Mouse (Mus musculus): ENCODE results near the gene Gkap1. TPM values are rescaled to one million over a fixed set of nuclear protein-coding genes. Genes with fewer than 3 reads are reported as not detected.

The Gkap1 gene
- polyA plus RNA-seq (2016; fragmentation: Nextera tagmentation; extraction: Ambion mirVana), result 27.5 and 28.6 TPM in 2 replicates

- Histone ChIP-seq H3K9me3 (no peaks in the 10 kb centered on the region), H3K27me3 (peaks cover 32% of the 10 kb centered on the region), H3K4me3 (replicated peaks) (peak within 1 kb of the TSS; percentile 93), H3K4me1 (replicated peaks) (peaks cover 16% of the 10 kb centered on the region), H3K4me2 (peak within 1 kb of the TSS; percentile 80), H3K27ac (peak within 1 kb of the TSS; percentile 75), H3K9ac (replicated peaks) (peak within 1 kb of the TSS; percentile 83), H3K36me3 (no peaks in the 10 kb centered on the region)
- ATAC-seq (ENCODE audit: insufficient number of reproducible peaks, insufficient read depth, low FRiP score, low TSS enrichment, low read depth), result no peak
- 75% methylated on average over 8 of the region's 8 CpGs for WGBS
These were observed at the start of gene Gkap1 for GRCm38 (mm10) chr13:58275599-58275998. Gene Gkap1, minus strand, starts transcription at chr13:58275699.

GRCm38 (mm10) chr13:58317768-58318167, 42.3 kb upstream of the Gkap1 start:
- Histone ChIP-seq H3K27ac (no peak overlapping the region), H3K9me3 (no peaks in the 10 kb centered on the region), H3K27me3 (no peaks in the 10 kb centered on the region), H3K4me3 (replicated peaks) (no peak overlapping the region), H3K9ac (replicated peaks) (no peak overlapping the region), H3K36me3 (no peaks in the 10 kb centered on the region), H3K4me2 (no peak overlapping the region), H3K4me1 (replicated peaks) (no peaks in the 10 kb centered on the region)
- 57% methylated on average over 2 of the region's 2 CpGs for WGBS
- ATAC-seq (ENCODE audit: insufficient number of reproducible peaks, insufficient read depth, low FRiP score, low TSS enrichment, low read depth), result no peak

GRCm38 (mm10) chr13:58314991-58315390, 39.5 kb upstream of the Gkap1 start:
- Histone ChIP-seq H3K4me2 (no peak overlapping the region), H3K27ac (no peak overlapping the region), H3K4me3 (replicated peaks) (no peak overlapping the region), H3K36me3 (no peaks in the 10 kb centered on the region), H3K9me3 (no peaks in the 10 kb centered on the region), H3K4me1 (replicated peaks) (no peaks in the 10 kb centered on the region), H3K9ac (replicated peaks) (no peak overlapping the region), H3K27me3 (no peaks in the 10 kb centered on the region)
- WGBS, result 59% methylated on average over 6 of the region's 6 CpGs
- ATAC-seq (ENCODE audit: insufficient number of reproducible peaks, insufficient read depth, low FRiP score, low TSS enrichment, low read depth), result no peak

GRCm38 (mm10) chr13:58313758-58314157, 38.3 kb upstream of the Gkap1 start:
- WGBS, result 82% methylated on average over 3 of the region's 3 CpGs
- ATAC-seq (ENCODE audit: insufficient number of reproducible peaks, insufficient read depth, low FRiP score, low TSS enrichment, low read depth), result no peak
- Histone ChIP-seq H3K36me3 (no peaks in the 10 kb centered on the region), H3K4me2 (no peak overlapping the region), H3K4me1 (replicated peaks) (no peaks in the 10 kb centered on the region), H3K27ac (no peak overlapping the region), H3K9me3 (no peaks in the 10 kb centered on the region), H3K9ac (replicated peaks) (no peak overlapping the region), H3K4me3 (replicated peaks) (no peak overlapping the region), H3K27me3 (no peaks in the 10 kb centered on the region)

GRCm38 (mm10) chr13:58311351-58311750, 35.9 kb upstream of the Gkap1 start:
- H3K36me3 ChIP-seq, result no peaks in the 10 kb centered on the region
- H3K9me3 ChIP-seq, result no peaks in the 10 kb centered on the region
- H3K4me1 ChIP-seq (replicated peaks), result no peaks in the 10 kb centered on the region
- H3K4me2 ChIP-seq, result no peak overlapping the region
- H3K9ac ChIP-seq (replicated peaks), result no peak overlapping the region
- H3K4me3 ChIP-seq (replicated peaks), result no peak overlapping the region
- no peak overlapping the region for H3K27ac ChIP-seq
- no peaks in the 10 kb centered on the region for H3K27me3 ChIP-seq
- 46% methylated on average over 3 of the region's 3 CpGs for WGBS
- ATAC-seq (ENCODE audit: insufficient number of reproducible peaks, insufficient read depth, low FRiP score, low TSS enrichment, low read depth), result no peak

GRCm38 (mm10) chr13:58309499-58309898, 34.0 kb upstream of the Gkap1 start:
- WGBS, result 73% methylated on average over 8 of the region's 8 CpGs
- Histone ChIP-seq H3K27ac (no peak overlapping the region), H3K9ac (replicated peaks) (no peak overlapping the region), H3K9me3 (no peaks in the 10 kb centered on the region), H3K4me3 (replicated peaks) (no peak overlapping the region), H3K27me3 (no peaks in the 10 kb centered on the region), H3K4me1 (replicated peaks) (no peaks in the 10 kb centered on the region), H3K4me2 (no peak overlapping the region), H3K36me3 (no peaks in the 10 kb centered on the region)
- ATAC-seq (ENCODE audit: insufficient number of reproducible peaks, insufficient read depth, low FRiP score, low TSS enrichment, low read depth), result no peak

- Histone ChIP-seq H3K4me3 (replicated peaks) (no peak overlapping the region), H3K4me2 (no peak overlapping the region), H3K9me3 (no peaks in the 10 kb centered on the region), H3K27me3 (no peaks in the 10 kb centered on the region), H3K9ac (replicated peaks) (no peak overlapping the region), H3K36me3 (no peaks in the 10 kb centered on the region), H3K27ac (no peak overlapping the region), H3K4me1 (replicated peaks) (no peaks in the 10 kb centered on the region)
- WGBS, result 95% methylated on average over 5 of the region's 5 CpGs
- ATAC-seq (ENCODE audit: insufficient number of reproducible peaks, insufficient read depth, low FRiP score, low TSS enrichment, low read depth), result no peak
These were observed 32.0 kb upstream of the Gkap1 start for GRCm38 (mm10) chr13:58307453-58307852.

GRCm38 (mm10) chr13:58305230-58305629, 29.7 kb upstream of the Gkap1 start:
- Histone ChIP-seq H3K9ac (replicated peaks) (no peak overlapping the region), H3K27me3 (no peaks in the 10 kb centered on the region), H3K36me3 (no peaks in the 10 kb centered on the region), H3K4me2 (no peak overlapping the region), H3K4me1 (replicated peaks) (no peaks in the 10 kb centered on the region), H3K9me3 (no peaks in the 10 kb centered on the region), H3K27ac (no peak overlapping the region), H3K4me3 (replicated peaks) (no peak overlapping the region)
- no peak for ATAC-seq (ENCODE audit: insufficient number of reproducible peaks, insufficient read depth, low FRiP score, low TSS enrichment, low read depth)
- 86% methylated on average over 2 of the region's 2 CpGs for WGBS

- Histone ChIP-seq H3K9ac (replicated peaks) (no peak overlapping the region), H3K9me3 (no peaks in the 10 kb centered on the region), H3K4me3 (replicated peaks) (no peak overlapping the region), H3K27me3 (no peaks in the 10 kb centered on the region), H3K4me2 (no peak overlapping the region), H3K4me1 (replicated peaks) (no peaks in the 10 kb centered on the region), H3K36me3 (no peaks in the 10 kb centered on the region), H3K27ac (no peak overlapping the region)
- no peak for ATAC-seq (ENCODE audit: insufficient number of reproducible peaks, insufficient read depth, low FRiP score, low TSS enrichment, low read depth)
- WGBS, result 76% methylated on average over 9 of the region's 9 CpGs
These were observed 27.1 kb upstream of the Gkap1 start for GRCm38 (mm10) chr13:58302421-58303145.

- H3K9ac ChIP-seq (replicated peaks), result no peak overlapping the region
- no peaks in the 10 kb centered on the region for H3K4me1 ChIP-seq (replicated peaks)
- 93% methylated on average over 6 of the region's 6 CpGs for WGBS
- no peaks in the 10 kb centered on the region for H3K9me3 ChIP-seq
- H3K27me3 ChIP-seq, result no peaks in the 10 kb centered on the region
- no peak overlapping the region for H3K4me2 ChIP-seq
- H3K4me3 ChIP-seq (replicated peaks), result no peak overlapping the region
- ATAC-seq (ENCODE audit: insufficient number of reproducible peaks, insufficient read depth, low FRiP score, low TSS enrichment, low read depth), result no peak
- H3K27ac ChIP-seq, result no peak overlapping the region
- no peaks in the 10 kb centered on the region for H3K36me3 ChIP-seq
These were observed 26.5 kb upstream of the Gkap1 start for GRCm38 (mm10) chr13:58301961-58302360.

- H3K4me1 ChIP-seq (replicated peaks), result no peaks in the 10 kb centered on the region
- no peak for ATAC-seq (ENCODE audit: insufficient number of reproducible peaks, insufficient read depth, low FRiP score, low TSS enrichment, low read depth)
- no peaks in the 10 kb centered on the region for H3K36me3 ChIP-seq
- no peak overlapping the region for H3K4me3 ChIP-seq (replicated peaks)
- H3K27me3 ChIP-seq, result no peaks in the 10 kb centered on the region
- 99% methylated on average over 3 of the region's 3 CpGs for WGBS
- H3K9ac ChIP-seq (replicated peaks), result no peak overlapping the region
- H3K4me2 ChIP-seq, result no peak overlapping the region
- H3K9me3 ChIP-seq, result no peaks in the 10 kb centered on the region
- H3K27ac ChIP-seq, result no peak overlapping the region
These were observed 23.3 kb upstream of the Gkap1 start for GRCm38 (mm10) chr13:58298756-58299155.

- Histone ChIP-seq H3K36me3 (no peaks in the 10 kb centered on the region), H3K9me3 (no peaks in the 10 kb centered on the region), H3K27ac (no peak overlapping the region), H3K27me3 (no peaks in the 10 kb centered on the region), H3K9ac (replicated peaks) (no peak overlapping the region), H3K4me1 (replicated peaks) (peaks cover 4% of the 10 kb centered on the region; the same call in 1 of the 2 replicates), H3K4me2 (no peak overlapping the region), H3K4me3 (replicated peaks) (no peak overlapping the region)
- ATAC-seq (ENCODE audit: insufficient number of reproducible peaks, insufficient read depth, low FRiP score, low TSS enrichment, low read depth), result no peak
- 74% methylated on average over 3 of the region's 3 CpGs for WGBS
These were observed 20.1 kb upstream of the Gkap1 start for GRCm38 (mm10) chr13:58295582-58295981.
